Mouse (Mus musculus) lung, adult 2 months (tissue): ENCODE data around the gene Trp53.

Experiments used
- CTCF ChIP-seq: fragments of 200-500 bp; IDR thresholded peaks from 2 replicates; pipeline ENCODE4 v1.5.1; 2011; ENCODE audit warnings: mild to moderate bottlenecking, low read length, control low read depth; ENCODE audit not compliant: insufficient read depth
- POLR2A ChIP-seq: fragments of 200-500 bp; IDR thresholded peaks from 2 replicates; pipeline ENCODE4 v1.6.1; 2011; ENCODE audit warnings: low read depth, mild to moderate bottlenecking, control low read depth, low read length, borderline replicate concordance; ENCODE audit errors: extremely low read depth

GRCm38 (mm10) chr11:69575220-69575619 lies 4.9 kb upstream of the Trp53 start:
- TF ChIP-seq CTCF (peak; percentile 28; the same call in 1 of the 2 replicates), POLR2A (no peak)
